Mouse (Mus musculus) ZHBTc4 (cell line): ENCODE data around the gene Vmn1r232.

Experiments
- DNase-seq: peaks from one replicate; pipeline ENCODE4 v3.0.0-alpha.2; 2011; ENCODE audit warnings: low read depth, low spot score

Gene Vmn1r232

DNA sequence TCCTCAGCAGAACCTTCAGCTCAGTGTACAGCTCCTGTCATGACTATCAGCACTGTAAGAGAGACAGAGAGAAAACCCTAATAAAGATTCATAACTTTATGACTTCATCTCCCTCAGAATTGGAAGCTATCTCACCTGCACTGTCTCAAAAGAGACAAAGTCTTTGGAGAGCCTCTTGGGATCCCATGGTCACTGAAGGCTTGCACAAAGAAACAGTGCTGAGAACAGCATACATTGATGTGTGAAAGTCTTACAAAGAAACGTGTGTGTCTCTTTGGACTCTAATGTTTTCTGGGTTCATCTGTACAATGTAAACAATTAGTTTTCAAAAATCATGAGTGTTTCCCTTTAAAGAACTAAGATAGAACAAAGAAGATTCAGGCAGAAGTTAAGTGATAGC lies at the start of gene Vmn1r232:
Gene Vmn1r232 (minus strand): TSS at position 101 of the 400 bp plus-strand sequence.
- DNase-seq = no peak

- DNase-seq = no peak
Measured at GRCm38 (mm10) chr17:20966681-20967080, 47.2 kb upstream of the Vmn1r232 start.

DNA sequence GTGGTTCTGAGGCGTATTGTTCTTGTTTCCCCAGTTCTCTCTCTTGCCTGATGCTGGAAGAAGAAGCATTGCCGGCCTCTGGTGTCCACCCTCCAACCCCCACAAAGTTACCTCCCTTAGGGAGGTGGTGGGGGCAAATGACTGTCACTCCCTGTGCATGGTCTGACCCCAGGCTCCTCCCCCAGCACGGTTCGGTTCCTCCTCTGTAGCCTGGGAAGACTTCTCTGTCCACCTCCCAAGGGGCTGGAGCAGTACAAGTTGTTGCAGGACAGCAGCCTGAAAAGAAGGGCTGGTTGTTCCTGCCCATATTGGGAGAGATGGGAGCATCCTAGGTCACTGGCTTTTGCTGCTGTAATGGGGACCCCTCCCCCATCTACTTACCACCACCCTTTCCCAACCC lies 45.9 kb upstream of the Vmn1r232 start:
- DNase-seq = no peak

DNA sequence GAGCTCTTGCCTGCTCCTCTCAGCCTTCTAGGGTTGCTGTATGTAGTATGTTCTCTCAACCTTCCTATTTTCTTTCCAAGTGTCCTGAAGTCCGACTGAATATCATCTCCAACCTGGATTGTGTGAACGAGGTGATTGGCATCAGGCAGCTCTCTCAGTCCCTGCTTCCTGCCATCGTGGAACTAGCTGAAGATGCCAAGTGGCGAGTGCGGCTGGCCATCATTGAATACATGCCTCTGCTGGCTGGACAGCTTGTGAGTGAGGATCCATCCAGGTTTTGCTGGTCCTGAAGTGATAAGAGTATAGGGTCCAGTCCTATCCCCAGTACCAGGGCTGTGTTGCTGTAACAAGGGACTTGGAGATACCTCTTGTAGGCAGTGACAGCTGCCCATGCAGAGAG lies 40.9 kb upstream of the Vmn1r232 start:
- DNase-seq = no peak

GRCm38 (mm10) chr17:20946636-20947035 lies 27.1 kb upstream of the Vmn1r232 start:
- no peak for DNase-seq

DNA sequence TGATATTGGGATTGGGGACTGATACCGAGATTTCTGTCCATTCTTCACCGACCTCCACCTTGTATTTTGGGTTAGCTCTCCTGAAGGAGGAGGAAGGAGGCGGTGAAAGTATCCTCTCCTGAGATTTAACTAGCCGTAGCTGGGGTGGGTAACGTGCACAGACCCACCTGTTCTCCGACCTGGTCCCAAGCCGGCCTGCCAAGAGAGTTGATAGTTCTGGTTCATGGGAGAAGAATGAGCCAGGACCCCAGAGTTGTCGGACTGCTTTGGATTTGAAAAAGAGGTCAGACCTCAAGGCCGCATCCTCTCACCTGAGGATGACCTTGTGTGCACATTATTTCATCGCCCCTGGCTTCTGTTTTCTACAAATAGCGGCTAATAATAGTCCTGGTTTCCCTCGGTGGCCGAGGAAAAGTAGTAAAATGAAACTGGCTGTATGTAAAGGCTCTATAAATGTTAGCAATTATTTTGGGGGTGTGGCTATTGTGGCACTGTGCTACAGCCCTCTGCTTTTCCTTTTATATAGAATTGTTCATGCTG lies 26.6 kb upstream of the Vmn1r232 start:
- DNase-seq = no peak

GRCm38 (mm10) chr17:20944985-20945891 lies 25.7 kb upstream of the Vmn1r232 start, which contains the start of gene Ppp2r1a:
TSS of gene Ppp2r1a (plus strand) at chr17:20945311.
- peak; percentile 99 for DNase-seq

GRCm38 (mm10) chr17:20944226-20944625 lies 24.7 kb upstream of the Vmn1r232 start:
- no peak for DNase-seq

DNA sequence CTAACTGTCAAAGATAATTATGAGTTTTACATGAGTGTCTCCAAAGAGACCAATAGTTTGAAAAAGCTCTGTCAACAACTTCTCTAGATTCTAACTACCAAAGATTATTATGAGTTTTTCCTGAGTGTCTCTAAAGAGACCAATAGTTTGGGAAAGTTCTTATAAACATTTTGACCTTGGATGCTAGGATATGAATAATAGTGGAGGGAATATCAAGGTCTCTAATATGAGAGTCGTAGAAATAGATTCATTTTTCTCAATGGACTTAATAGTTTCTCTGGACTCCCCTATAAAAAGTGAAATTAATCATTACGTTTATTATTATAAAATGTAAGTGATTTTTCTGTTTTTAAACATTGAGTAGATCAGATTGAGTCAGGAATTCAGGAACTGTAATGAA lies 14.5 kb downstream of the Vmn1r232 start, which contains the start of gene Vmn1r231:
Gene Vmn1r231 (minus strand): TSS at position 101 of the 400 bp plus-strand sequence.
- DNase-seq = no peak
